Mouse (Mus musculus) cerebellum, adult 9-10 months (tissue): ENCODE measurements around the gene Hist1h3a.
"Not testable (repeated sequence)": the region's sequence is repeated elsewhere in the genome, so short reads cannot be mapped to it uniquely, and the experiment has no call there.

Source experiments
- DNase-seq: peaks from one replicate; pipeline ENCODE4 v3.0.0; 2022

Hist1h3a gene

GRCm38 (mm10) chr13:23761871-23762821 is at the start of gene Hist1h3a:
Gene Hist1h3a (minus strand): TSS chr13:23762386.
- DNase-seq, result peak; percentile 94

GRCm38 (mm10) chr13:23806422-23807052 is 44.4 kb upstream of the Hist1h3a start, which contains the start of gene Slc17a2:
Gene Slc17a2 (plus strand): TSS chr13:23806993.
- DNase-seq, result no peak

GRCm38 (mm10) chr13:23804532-23804931 is 42.3 kb upstream of the Hist1h3a start:
- no peak for DNase-seq

GRCm38 (mm10) chr13:23799405-23799804 is 37.2 kb upstream of the Hist1h3a start:
- DNase-seq, result no peak

GRCm38 (mm10) chr13:23792520-23792919 is 30.3 kb upstream of the Hist1h3a start:
- peak; percentile 38 for DNase-seq

GRCm38 (mm10) chr13:23779025-23779424 is 16.8 kb upstream of the Hist1h3a start:
- no peak for DNase-seq

- DNase-seq, result no peak
Measured at GRCm38 (mm10) chr13:23778339-23778738, 16.2 kb upstream of the Hist1h3a start.

- peak; percentile 5 for DNase-seq
Measured at GRCm38 (mm10) chr13:23772561-23773313, 10.6 kb upstream of the Hist1h3a start.

GRCm38 (mm10) chr13:23769613-23770012 is 7.4 kb upstream of the Hist1h3a start, which contains the start of gene Trim38:
Gene Trim38 (plus strand): TSS chr13:23769913.
- not testable (repeated sequence) for DNase-seq

GRCm38 (mm10) chr13:23768834-23769397 is 6.7 kb upstream of the Hist1h3a start:
- no peak for DNase-seq

- no peak for DNase-seq
Measured at GRCm38 (mm10) chr13:23766772-23767171, 4.6 kb upstream of the Hist1h3a start.

- no peak for DNase-seq
Measured at GRCm38 (mm10) chr13:23765172-23765513, 3.0 kb upstream of the Hist1h3a start.

- peak; percentile 19 for DNase-seq
Measured at GRCm38 (mm10) chr13:23764324-23765171, 2.4 kb upstream of the Hist1h3a start.

GRCm38 (mm10) chr13:23763586-23764323 is 1.6 kb upstream of the Hist1h3a start, which contains the start of gene Hist1h1a:
Gene Hist1h1a (plus strand): TSS chr13:23763666.
- DNase-seq, result peak; percentile 85

- DNase-seq, result no peak
Measured at GRCm38 (mm10) chr13:23763242-23763585, 1.0 kb upstream of the Hist1h3a start.

GRCm38 (mm10) chr13:23760972-23761864 is 968 bp downstream of the Hist1h3a start, which contains the start of gene Hist1h4a:
Gene Hist1h4a (minus strand): TSS chr13:23761230.
- DNase-seq, result peak; percentile 99

- DNase-seq, result peak; percentile 64
Measured at GRCm38 (mm10) chr13:23760240-23760971, 1.8 kb downstream of the Hist1h3a start.

GRCm38 (mm10) chr13:23759916-23760239 is 2.3 kb downstream of the Hist1h3a start:
- no peak for DNase-seq

- peak; percentile 47 for DNase-seq
Measured at GRCm38 (mm10) chr13:23759251-23759771, 2.9 kb downstream of the Hist1h3a start.
